Mouse (Mus musculus) liver, embryonic 12.5 days (tissue): ENCODE measurements around the gene Slc48a1. TPM values are rescaled to one million over a fixed set of nuclear protein-coding genes. Genes with fewer than 3 reads are reported as not detected.

Experiments
- ATAC-seq: fragments of 200-750 bp; cut with Nextera tagmentation; 2 replicates; pipeline ENCODE4 v1.8.0; 2017; ENCODE audit warnings: moderate number of reproducible peaks, mild to moderate bottlenecking, moderate library complexity
- H3K27ac ChIP-seq: fragments of 300-500 bp; sonication (generic); 2 replicates; pipeline ENCODE4 v1.5.1; 2016; ENCODE audit warnings: mild to moderate bottlenecking
- H3K27me3 ChIP-seq: fragments of 300-500 bp; sonication (generic); replicated peaks from 2 replicates; pipeline ENCODE4 v1.6.1; 2016; ENCODE audit warnings: mild to moderate bottlenecking, moderate library complexity
- H3K36me3 ChIP-seq: fragments of 300-500 bp; sonication (generic); 2 replicates; pipeline ENCODE4 v1.6.1; 2016; ENCODE audit warnings: mild to moderate bottlenecking, moderate library complexity
- H3K4me1 ChIP-seq: fragments of 300-500 bp; sonication (generic); 2 replicates; pipeline ENCODE4 v1.6.1; 2016
- H3K4me2 ChIP-seq: fragments of 300-500 bp; sonication (generic); 2 replicates; pipeline ENCODE4 v1.6.1; 2016; ENCODE audit warnings: mild to moderate bottlenecking, moderate library complexity
- H3K4me3 ChIP-seq: fragments of 300-500 bp; sonication (generic); 2 replicates; pipeline ENCODE4 v1.5.1; 2016; ENCODE audit warnings: mild to moderate bottlenecking, moderate library complexity
- H3K9ac ChIP-seq: fragments of 300-500 bp; sonication (generic); 2 replicates; pipeline ENCODE4 v1.6.1; 2016; ENCODE audit warnings: mild to moderate bottlenecking, moderate library complexity
- H3K9me3 ChIP-seq: fragments of 300-500 bp; sonication (generic); replicated peaks from 2 replicates; pipeline ENCODE4 v1.6.1; 2016; ENCODE audit warnings: mild to moderate bottlenecking, moderate library complexity
- WGBS: fragments of 180-500 bp; shearing (Covaris S2); methylation state at CpG from one replicate; pipeline ENCODE4 v1.1.7; 2016; ENCODE audit not compliant: insufficient replicate concordance; 5-methylcytosine and 5-hydroxymethylcytosine counted together
- polyA plus RNA-seq: library from polyadenylated mRNA; unstranded; fragments of >200 nt; fragmentation: Nextera tagmentation; extraction: Ambion mirVana; gene quantifications from 2 replicates; pipeline ENCODE4 v1.2.1, GENCODE M21; 2016

Slc48a1 gene
- polyA plus RNA-seq, 1 experiment from 2014 or later, result 88.7 TPM

DNA sequence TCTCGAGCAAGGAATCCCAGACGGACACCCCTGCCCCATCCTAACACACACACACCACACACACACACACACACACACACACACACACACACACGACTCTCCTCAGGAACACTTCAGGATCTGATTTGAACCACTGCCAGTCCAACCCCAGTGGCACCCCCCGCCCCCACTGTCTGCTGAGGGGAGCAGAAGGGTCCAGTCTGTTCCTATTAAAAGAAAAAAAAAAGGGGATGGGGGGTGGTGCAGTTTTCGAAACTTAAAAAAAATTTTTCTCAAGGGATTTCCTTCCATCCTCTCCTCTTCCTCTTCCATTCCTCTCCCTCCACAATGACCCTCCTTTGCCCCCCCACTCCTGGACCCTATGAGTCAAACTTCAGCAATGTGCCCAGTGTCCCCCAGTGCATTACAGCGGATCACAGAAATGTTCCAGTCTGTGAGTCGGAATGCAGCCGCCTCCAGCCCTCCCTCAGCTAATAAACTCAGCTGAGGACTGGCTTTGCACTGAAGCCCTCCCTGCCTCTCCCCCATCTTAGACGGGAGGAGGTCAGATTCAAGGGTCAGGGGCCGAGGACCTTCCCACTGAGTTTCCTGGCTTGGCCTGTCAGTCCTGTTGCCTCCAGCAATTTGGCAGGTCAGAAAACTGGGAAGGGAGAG is 53.8 kb downstream of the Slc48a1 start:
- no peaks in the 10 kb centered on the region for H3K36me3 ChIP-seq
- H3K4me1 ChIP-seq, result peaks cover 74% of the 10 kb centered on the region
- H3K9ac ChIP-seq, result peak overlapping the region; percentile 80
- peak overlapping the region; percentile 97 for H3K4me2 ChIP-seq
- peak overlapping the region; percentile 76 for H3K4me3 ChIP-seq
- H3K27ac ChIP-seq, result peak overlapping the region; percentile 80
- peaks cover 44% of the 10 kb centered on the region for H3K27me3 ChIP-seq
- no peak; the same call in 1 of the 2 replicates for ATAC-seq
- H3K9me3 ChIP-seq, result no peaks in the 10 kb centered on the region
- 16% methylated on average over 10 of the region's 10 CpGs for WGBS

DNA sequence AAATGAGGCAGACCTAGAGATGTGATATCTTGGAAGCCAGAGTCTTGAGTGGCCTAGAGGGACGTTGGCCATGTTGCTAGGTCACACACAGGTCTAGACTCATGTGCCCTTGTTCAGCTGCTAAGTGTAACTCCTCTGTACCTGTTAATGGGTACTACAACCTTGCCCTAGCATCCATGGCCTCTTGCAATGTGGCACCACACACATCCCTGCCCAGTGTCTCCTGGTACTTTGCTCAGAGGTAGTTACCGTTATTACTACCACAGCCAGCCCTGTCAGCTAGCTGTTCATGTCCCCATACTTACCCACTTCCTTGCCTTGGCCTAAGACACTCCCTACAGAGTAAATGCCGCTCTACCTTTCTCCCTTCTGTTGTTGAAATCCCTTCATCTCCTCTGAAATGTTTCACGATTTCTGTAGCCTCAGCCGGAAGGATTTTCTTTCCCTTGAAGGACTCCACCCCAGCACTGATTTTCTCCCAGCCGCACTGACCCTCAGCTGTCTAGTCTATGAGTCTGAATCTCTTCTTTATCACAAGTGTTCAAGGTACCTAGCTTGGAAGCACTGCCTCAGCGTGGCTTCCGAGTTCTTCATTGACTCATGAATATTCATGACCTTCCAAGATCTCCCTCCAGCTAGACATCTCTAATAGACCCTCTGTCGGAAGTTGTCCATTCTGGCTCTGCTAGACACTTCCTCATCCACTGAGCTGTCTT is 54.6 kb downstream of the Slc48a1 start:
- WGBS, result 44% methylated on average over 9 of the region's 9 CpGs
- Histone ChIP-seq H3K4me3 (no peak overlapping the region), H3K4me1 (peaks cover 76% of the 10 kb centered on the region), H3K9me3 (no peaks in the 10 kb centered on the region), H3K36me3 (no peaks in the 10 kb centered on the region), H3K27me3 (peaks cover 44% of the 10 kb centered on the region), H3K27ac (no peak overlapping the region), H3K4me2 (no peak overlapping the region; the same call in 1 of the 2 replicates), H3K9ac (no peak overlapping the region)
- no peak for ATAC-seq

DNA sequence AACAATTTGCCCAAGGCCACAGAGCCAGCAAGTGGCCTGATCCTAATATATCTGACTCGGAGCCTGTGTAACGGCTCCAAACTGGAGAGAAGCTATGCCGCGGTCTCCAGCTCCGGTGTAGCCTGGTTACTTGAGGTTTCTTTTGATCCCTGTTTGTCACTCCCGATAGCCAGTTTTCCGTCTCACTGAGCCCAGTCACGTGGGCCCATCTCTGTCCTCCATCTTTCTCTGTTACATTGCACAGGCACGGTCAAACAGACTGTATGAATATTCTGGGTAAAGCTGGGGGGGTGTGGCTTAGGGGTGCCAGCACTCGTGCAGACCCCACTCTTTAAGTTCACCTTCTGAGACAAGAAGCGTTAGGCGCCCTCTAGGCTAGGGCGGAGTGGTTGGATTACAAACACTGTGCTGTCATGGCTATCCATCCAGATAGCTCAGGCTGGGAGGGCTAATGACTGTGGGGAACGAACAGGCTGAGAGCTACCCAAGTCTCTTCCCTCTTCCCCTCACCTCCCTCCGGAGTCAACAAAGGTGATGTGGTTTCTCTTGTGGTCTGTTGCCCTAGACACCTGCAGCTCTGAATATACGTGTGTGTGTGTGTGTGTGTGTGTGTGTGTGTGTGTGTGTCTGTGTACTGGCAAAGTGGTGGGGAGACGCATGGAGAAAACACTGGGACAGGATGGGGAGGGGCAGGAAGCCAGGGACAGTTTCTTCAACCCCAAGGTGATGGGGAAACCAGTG is 58.0 kb downstream of the Slc48a1 start:
- Histone ChIP-seq H3K4me3 (no peak overlapping the region), H3K36me3 (no peaks in the 10 kb centered on the region), H3K4me2 (no peak overlapping the region), H3K4me1 (peaks cover 76% of the 10 kb centered on the region), H3K9me3 (no peaks in the 10 kb centered on the region), H3K27ac (no peak overlapping the region), H3K27me3 (peaks cover 28% of the 10 kb centered on the region), H3K9ac (no peak overlapping the region)
- WGBS, result 55% methylated on average over 17 of the region's 17 CpGs
- ATAC-seq, result no peak

DNA sequence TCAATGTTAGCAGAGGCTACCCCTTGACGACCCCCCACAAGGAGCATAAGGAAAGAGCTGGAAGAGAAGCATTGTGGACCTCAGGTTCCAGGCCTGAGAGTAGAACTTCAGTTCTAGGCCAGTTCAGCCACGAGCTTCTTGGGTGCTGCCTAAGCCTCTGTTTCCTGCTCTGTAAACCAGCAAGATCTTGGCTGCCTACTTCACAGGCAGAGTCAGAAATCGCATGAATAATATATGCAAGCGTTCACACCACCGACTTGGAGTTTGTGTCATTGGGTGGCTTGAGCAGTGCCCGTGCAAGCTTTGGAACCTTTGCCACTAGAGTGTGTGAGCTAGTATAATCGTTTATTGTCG is 58.6 kb downstream of the Slc48a1 start:
- H3K4me2 ChIP-seq, result no peak overlapping the region
- no peaks in the 10 kb centered on the region for H3K36me3 ChIP-seq
- no peak overlapping the region for H3K4me3 ChIP-seq
- H3K27ac ChIP-seq, result no peak overlapping the region
- peaks cover 76% of the 10 kb centered on the region for H3K4me1 ChIP-seq
- no peak for ATAC-seq
- no peaks in the 10 kb centered on the region for H3K9me3 ChIP-seq
- 49% methylated on average over 8 of the region's 8 CpGs for WGBS
- H3K9ac ChIP-seq, result no peak overlapping the region
- H3K27me3 ChIP-seq, result peaks cover 22% of the 10 kb centered on the region

DNA sequence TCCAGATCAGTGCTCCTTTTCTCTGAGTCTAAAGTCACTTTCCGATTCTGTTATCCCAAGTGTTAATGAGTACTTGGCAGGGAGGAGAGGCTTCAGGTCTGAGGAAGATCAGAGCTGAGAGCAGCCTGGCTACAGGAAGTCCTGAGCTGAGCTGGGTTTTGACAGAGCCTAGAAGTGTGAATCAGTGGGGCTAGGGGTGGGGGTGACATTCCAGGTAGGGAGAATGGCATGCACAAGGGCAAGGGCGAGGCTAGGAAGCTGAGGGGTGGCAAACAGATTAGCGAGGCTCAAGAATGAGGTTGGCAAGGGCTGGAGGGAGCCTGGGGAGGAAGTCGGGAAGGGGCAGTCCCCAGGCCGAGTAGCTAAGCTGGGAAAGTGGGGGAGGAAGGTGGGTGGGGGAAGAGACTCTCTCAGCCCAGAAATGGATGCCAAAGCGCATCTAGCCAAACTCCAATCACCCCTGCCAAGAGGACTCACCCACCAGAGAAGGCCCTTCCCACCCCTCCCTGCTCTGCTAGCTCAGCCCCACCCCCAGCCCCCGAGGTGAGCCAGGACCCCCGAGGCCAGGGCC is 59.3 kb downstream of the Slc48a1 start:
- Histone ChIP-seq H3K9ac (no peak overlapping the region), H3K4me2 (no peak overlapping the region), H3K36me3 (no peaks in the 10 kb centered on the region), H3K9me3 (no peaks in the 10 kb centered on the region), H3K4me3 (no peak overlapping the region), H3K27me3 (peaks cover 15% of the 10 kb centered on the region), H3K4me1 (peaks cover 76% of the 10 kb centered on the region), H3K27ac (no peak overlapping the region)
- WGBS, result 20% methylated on average over 8 of the region's 8 CpGs
- ATAC-seq, result no peak

DNA sequence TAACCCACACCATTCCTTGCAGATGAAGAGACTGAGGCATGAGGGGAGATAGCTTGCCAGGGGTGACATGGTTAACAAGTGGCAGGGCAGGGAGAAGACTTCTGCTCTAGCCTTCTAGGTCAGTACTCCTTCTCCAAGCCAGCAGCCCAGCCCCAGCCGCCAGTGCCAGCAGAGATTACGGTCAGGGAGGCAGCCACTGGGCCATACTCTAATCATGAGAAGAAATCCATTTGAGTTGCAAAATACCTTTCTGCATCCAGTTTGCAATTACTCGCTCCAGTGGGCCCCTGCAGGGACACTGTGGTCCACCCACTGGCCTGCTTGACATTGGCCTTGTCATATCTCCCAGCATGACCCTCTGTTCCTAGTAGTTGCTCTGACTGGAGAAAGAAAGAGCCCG is 60.1 kb downstream of the Slc48a1 start:
- H3K4me1 ChIP-seq, result peaks cover 76% of the 10 kb centered on the region
- WGBS, result 57% methylated on average over 4 of the region's 4 CpGs
- no peak for ATAC-seq

DNA sequence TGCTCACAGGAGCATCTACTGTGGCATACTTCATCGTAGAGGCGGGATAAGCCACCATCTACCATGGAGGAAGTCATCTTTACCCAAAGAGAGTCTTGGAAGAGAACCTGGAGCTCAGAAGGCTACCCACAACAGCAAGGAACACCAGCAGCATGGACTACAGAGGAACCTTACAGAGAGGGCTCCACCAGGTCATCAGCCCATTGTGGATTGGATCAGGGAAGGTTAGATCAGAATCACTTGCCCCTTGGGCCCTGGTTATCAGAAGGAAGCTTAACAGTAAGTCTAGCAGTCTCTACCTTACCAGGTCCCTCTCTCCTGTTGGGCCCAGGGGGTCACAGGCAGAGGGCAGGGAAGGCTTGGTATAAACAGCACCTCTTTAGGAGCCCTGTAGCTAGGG is 60.7 kb downstream of the Slc48a1 start:
- H3K36me3 ChIP-seq, result no peaks in the 10 kb centered on the region
- 53% methylated on average over 2 of the region's 2 CpGs for WGBS
- 0 out of 2 replicates have a peak, but pooled peaks cover under 1% of the 10 kb centered on the region for H3K27me3 ChIP-seq
- no peak for ATAC-seq
- H3K9me3 ChIP-seq, result no peaks in the 10 kb centered on the region
- no peak overlapping the region for H3K9ac ChIP-seq
- H3K4me3 ChIP-seq, result no peak overlapping the region
- 0 out of 2 replicates have a peak overlapping the region, but pooled peaks have one; percentile 27 for H3K27ac ChIP-seq
- peaks cover 80% of the 10 kb centered on the region for H3K4me1 ChIP-seq
- no peak overlapping the region for H3K4me2 ChIP-seq

More for the DNA sequence above, 60.1 kb downstream of the Slc48a1 start:
- Histone ChIP-seq H3K9me3 (no peaks in the 10 kb centered on the region), H3K9ac (no peak overlapping the region), H3K36me3 (no peaks in the 10 kb centered on the region), H3K4me3 (no peak overlapping the region), H3K27me3 (peaks cover 7% of the 10 kb centered on the region), H3K27ac (no peak overlapping the region), H3K4me2 (no peak overlapping the region)

DNA sequence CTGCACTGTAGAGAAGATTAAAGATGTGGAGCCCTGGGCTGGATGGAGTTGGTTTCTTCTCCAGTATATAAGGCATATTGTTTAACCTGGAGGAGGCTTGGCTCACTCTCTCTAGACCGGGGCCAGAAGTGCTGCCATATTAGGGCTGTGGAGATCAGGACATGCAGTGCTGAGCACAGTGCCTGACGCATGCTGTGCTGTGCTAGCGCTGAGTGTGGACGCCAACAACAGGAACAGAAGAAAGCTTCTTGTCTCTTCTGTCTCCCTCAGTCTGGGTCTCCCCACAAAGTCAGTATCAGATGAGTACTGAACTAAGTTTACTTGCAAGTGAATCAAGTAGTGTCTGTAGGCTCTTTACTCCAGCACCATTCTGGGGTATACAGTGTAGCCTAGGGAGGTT is 61.2 kb downstream of the Slc48a1 start:
- Histone ChIP-seq H3K4me3 (no peak overlapping the region), H3K4me2 (no peak overlapping the region), H3K9me3 (no peaks in the 10 kb centered on the region), H3K27me3 (no peaks in the 10 kb centered on the region), H3K9ac (no peak overlapping the region), H3K4me1 (peaks cover 85% of the 10 kb centered on the region), H3K36me3 (no peaks in the 10 kb centered on the region), H3K27ac (peak overlapping the region; percentile 27)
- WGBS, result 79% methylated on average over 4 of the region's 4 CpGs
- no peak for ATAC-seq

DNA sequence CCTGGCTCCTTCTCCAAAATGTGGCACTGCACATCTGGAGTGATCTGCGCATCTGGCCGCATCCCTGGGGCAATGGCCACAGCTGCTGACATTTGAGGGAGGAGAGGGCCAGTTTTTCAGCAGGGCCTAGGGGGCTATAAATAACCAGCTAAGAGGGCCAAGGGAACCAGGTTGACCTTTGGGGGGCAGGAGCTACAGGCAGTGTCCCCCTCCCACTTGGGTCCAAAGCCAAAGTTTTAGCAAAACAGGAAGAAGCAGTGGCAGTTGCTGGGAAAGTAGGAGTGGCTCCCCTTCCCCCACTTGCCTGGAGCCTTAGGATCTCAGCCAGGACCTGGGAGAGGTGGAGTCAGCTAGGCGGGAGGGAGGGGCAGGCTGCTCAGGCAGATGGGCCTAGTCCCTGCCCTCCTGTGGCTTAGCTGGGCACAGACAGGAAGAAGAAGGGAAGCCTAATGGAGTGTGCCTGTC is 61.7 kb downstream of the Slc48a1 start:
- H3K27me3 ChIP-seq, result no peaks in the 10 kb centered on the region
- H3K4me3 ChIP-seq, result no peak overlapping the region
- H3K36me3 ChIP-seq, result no peaks in the 10 kb centered on the region
- 50% methylated on average over 3 of the region's 3 CpGs for WGBS
- peak overlapping the region; percentile 27 for H3K27ac ChIP-seq
- no peak overlapping the region for H3K9ac ChIP-seq
- ATAC-seq, result peak; percentile 49; the same call in 1 of the 2 replicates
- no peaks in the 10 kb centered on the region for H3K9me3 ChIP-seq
- no peak overlapping the region; the same call in 1 of the 2 replicates for H3K4me2 ChIP-seq
- peaks cover 90% of the 10 kb centered on the region for H3K4me1 ChIP-seq

DNA sequence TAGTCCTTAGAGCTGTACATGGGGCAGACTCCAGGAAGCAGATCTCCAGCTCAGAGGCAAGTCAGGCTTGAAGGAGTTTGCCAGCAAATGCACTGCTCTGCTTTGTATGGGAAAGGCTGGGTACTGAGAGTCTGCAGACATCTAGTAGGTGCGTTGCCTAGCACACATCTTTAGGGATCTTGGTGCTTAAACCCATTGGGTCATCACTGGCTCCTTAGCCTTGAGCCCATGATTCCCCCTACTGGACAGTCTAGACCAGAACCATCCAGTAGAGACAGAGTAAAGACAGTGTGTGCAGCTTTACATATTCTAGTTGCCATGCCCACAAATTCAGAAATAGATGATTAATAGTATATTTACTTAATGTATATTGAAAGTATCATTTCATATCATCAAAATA is 62.5 kb downstream of the Slc48a1 start:
- no peaks in the 10 kb centered on the region for H3K27me3 ChIP-seq
- H3K9ac ChIP-seq, result no peak overlapping the region
- H3K27ac ChIP-seq, result peak overlapping the region; percentile 27; the same call in 1 of the 2 replicates
- H3K4me2 ChIP-seq, result no peak overlapping the region
- no peak overlapping the region for H3K4me3 ChIP-seq
- H3K9me3 ChIP-seq, result no peaks in the 10 kb centered on the region
- no peak for ATAC-seq
- no peaks in the 10 kb centered on the region for H3K36me3 ChIP-seq
- 76% methylated on average over 1 of the region's 1 CpGs for WGBS
- peaks cover 98% of the 10 kb centered on the region for H3K4me1 ChIP-seq

DNA sequence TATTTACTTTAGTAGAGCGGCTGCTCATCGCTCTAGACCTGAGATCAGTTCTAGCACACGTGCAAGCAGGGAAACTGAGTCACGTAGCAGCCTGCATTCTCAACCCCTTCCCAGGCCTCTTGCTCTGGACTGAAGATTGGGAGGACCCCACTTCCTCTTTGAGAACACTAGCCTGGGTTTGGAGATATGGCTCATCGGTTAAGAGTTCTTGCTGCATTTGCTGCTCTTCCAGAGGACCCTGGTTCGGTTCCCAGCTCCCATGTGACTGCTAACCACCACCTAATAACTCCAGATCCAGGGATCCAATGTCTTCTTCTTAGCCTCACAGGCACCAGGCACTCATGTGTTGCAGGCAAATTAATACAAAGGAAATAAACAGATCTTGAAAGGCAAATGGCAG is 63.1 kb downstream of the Slc48a1 start:
- H3K4me1 ChIP-seq, result peaks cover 99% of the 10 kb centered on the region
- no peak overlapping the region for H3K4me3 ChIP-seq
- 0 out of 2 replicates have a peak overlapping the region, but pooled peaks have one; percentile 6 for H3K4me2 ChIP-seq
- peak overlapping the region; percentile 24 for H3K27ac ChIP-seq
- H3K27me3 ChIP-seq, result no peaks in the 10 kb centered on the region
- 63% methylated on average over 6 of the region's 6 CpGs for WGBS
- no peaks in the 10 kb centered on the region for H3K9me3 ChIP-seq
- no peaks in the 10 kb centered on the region for H3K36me3 ChIP-seq
- H3K9ac ChIP-seq, result no peak overlapping the region
- no peak for ATAC-seq
